Mouse (Mus musculus) lung, postnatal 36 days (tissue): Measurements from ENCODE around the gene Slc22a13.
"Not testable (repeated sequence)": the region's sequence is repeated elsewhere in the genome, so short reads cannot be mapped to it uniquely, and the experiment has no call there.

Source experiments
- DNase-seq: peaks from one replicate; pipeline ENCODE4 v3.0.0; 2022; ENCODE audit warnings: mixed read lengths

Slc22a13 gene

DNA sequence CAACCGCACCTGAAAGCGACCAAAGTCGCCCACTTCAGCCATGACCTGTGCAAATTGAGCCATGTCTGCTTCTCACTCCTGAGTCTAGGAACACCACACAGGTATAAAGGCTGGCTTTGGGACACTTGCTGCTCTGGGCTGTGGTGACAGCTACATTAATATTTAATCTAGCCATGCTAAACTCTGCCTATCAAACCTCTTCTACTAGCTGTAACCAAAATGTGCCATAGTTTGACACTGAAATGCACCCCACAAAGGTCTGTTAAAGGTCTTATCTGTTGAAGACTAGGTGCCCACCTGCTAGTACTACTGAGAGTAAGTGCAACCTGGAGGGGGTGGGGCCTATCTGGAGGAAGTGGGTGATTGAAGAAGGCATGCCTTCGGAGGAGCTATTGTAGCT is at the start of gene Slc22a13:
Gene Slc22a13, minus strand, starts transcription at position 101 of the 400 bp plus-strand sequence.
- no peak for DNase-seq

DNA sequence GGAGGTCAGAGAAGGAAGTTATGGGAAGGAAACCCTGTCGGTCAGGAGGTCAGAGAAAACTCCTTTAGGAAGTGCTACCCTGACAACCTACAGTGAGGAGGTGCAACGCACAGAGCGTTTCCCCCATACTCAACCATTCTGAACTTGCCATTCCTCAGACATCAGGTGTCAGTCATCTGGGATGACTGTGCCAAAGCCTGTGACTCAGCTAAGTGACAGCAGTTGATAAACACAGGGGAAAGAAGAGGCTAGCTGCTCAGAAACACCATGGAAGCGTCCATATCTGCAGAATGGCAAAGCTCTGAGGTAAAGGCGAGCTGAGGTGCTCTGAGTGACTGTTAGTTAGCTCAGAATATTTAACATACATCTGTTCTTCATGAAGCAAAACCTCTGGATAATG is 49.2 kb upstream of the Slc22a13 start:
- no peak for DNase-seq

- no peak for DNase-seq
Measured at GRCm38 (mm10) chr9:119256161-119256560, 47.3 kb upstream of the Slc22a13 start.

- DNase-seq = no peak
Measured at GRCm38 (mm10) chr9:119255096-119255495, 46.2 kb upstream of the Slc22a13 start.

DNA sequence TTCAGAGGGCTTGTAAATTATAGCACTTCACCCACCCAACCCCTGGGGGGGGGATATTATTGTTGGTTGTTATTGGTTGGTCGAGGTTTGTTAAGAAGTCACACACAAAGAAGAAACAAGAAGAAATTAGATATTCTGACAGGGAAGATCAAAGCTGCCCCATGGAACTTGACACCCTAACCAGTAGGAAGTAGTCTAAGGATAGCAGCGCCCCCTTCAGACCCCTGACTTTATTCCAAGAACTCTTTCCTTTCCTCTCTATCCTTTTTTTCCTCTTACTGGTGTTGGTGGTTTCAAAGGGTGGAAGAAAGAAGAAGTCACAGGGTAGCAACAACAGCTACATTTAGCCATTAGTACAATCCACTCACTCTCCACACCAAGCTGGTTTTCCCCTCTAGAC is 45.3 kb upstream of the Slc22a13 start:
- no peak for DNase-seq

DNA sequence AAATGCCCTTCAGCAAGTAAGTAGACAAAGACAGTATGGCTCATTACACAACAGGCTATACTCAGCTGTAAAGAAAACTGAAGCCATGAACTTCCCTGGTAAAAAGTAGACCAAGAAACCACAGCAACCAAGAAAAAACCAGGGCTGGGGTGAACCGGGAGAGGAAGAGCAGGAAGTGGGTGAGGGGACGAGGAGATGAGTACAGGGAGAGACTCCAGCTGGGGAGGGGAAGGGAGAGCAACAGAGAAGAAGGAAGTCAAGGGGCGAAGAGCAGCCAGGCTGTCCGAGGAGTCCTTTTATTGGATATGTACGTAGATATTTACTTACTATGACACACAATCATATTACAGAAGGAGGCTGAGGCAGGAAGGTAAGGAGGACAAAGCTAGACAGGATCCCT is 39.1 kb upstream of the Slc22a13 start:
- DNase-seq = peak; percentile 46

DNA sequence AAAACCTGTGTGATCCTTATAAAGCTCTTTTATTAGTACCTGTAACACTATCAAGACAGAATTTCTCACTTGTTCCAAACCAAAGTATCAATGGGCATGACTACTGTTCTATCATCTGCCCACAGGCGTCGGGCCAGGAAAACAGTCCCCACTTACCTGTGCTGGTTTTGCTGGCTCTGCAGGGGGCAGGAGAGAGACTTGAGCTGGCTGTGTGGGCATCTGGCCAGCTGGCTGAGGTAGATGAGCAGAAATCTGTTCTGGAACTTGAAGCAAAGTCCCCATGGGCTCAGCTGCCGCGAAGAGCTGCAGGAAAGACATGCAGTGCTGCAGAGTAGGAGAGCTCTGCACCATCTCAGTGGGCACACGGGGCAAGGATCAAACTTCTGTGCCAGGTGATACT is 37.9 kb upstream of the Slc22a13 start:
- DNase-seq = peak; percentile 22

GRCm38 (mm10) chr9:119243981-119244380 is 35.1 kb upstream of the Slc22a13 start:
- DNase-seq = no peak

- no peak for DNase-seq
Measured at GRCm38 (mm10) chr9:119241169-119241865, 32.4 kb upstream of the Slc22a13 start.

- DNase-seq = no peak
Measured at GRCm38 (mm10) chr9:119240286-119240997, 31.5 kb upstream of the Slc22a13 start.

GRCm38 (mm10) chr9:119239274-119239673 is 30.4 kb upstream of the Slc22a13 start:
- no peak for DNase-seq

DNA sequence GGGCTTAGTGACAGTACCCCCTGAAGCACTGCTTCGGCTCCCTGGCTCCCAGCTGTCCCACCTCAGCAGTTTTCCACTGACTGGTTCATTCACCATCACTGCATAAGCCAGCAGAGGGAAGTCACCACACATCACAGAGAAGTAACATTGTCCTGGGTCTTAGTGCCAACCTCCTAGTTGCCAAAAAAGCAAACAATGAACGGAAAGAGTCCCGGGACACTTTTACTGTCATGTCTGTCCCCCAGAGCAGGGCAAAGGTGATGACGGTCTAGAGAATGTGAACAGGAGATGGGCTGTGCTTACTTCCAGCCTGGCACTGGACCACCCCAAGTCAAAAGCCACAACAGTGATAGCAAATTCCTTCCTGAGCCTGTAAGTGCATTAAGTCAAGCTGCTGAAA is 29.9 kb upstream of the Slc22a13 start:
- DNase-seq = no peak

- DNase-seq = no peak
Measured at GRCm38 (mm10) chr9:119231552-119231951, 22.7 kb upstream of the Slc22a13 start.

DNA sequence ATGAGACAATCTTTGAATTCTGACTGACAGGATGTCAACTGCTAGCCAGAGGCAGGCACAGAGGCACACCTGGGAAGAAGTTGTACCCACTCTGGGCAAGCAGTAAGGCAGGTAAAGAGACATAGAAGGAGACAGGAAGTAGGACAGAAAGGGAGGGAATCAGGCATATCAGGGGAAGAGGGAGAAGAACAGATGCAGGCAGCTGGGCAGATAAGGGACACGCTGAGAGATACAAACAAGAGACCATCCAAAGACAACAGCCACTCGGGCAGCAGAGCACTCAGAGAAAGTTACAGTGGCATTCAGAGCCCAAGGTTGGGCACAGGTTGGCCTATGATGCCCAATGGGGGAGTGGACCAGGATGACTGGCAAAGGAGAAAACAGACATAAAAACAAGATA is 21.9 kb upstream of the Slc22a13 start:
- no peak for DNase-seq

DNA sequence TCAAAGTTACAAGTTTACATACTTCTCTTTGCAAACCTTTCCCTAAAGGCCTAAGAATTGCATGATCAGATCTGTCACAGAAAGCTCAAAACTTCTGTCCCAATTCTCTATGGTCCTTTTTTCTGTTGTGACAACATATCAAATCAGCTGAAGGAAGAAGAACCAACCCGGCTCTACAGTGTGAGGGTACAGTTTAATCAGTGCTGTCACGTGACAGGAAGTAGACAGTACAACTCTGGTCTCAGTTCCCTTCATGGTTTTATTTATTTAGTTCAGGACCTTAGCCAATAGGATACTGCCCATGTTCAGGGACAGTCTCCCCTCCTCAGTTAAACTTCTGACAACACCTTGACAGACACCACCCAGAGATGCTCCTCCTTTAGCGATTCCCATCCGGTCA is 11.4 kb upstream of the Slc22a13 start:
- no peak for DNase-seq

DNA sequence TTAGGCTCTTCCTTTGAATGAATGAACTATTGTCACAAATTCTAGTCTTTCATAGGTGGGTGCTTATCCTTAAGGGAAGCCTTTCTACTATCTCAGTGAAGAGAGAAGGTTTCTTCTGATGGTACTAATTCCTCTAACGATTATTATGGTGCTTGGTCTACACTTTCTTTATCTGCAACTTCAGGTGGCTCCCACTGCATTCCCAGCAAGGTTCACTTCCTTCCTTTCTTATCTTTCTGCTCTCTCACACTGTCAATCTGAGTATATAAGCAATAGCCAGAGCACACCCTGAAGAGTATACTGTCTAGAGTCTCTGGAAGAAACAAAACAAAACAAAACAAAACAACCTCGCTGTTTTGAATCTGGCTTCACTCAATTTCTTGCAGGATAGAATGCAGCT is 10.8 kb upstream of the Slc22a13 start:
- DNase-seq = no peak

DNA sequence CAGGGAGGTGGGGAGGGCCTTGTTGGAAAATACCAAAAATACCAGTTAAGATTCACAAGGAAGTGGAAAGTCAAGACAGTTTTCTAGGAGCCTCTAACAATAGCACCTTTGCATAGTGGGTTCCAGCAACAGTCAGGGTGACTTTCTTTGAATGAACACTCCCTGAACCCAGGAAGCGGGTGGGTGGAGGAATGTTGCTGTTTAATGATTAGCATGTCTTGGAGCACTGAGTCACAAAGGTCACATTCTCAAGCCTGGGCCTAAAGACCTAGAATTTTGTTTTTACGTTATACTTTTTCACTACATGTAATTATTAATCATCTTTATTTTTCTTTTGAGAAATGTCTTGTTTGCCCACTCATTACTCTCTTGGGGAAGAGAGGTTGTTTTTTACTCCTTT is 6.4 kb upstream of the Slc22a13 start:
- not testable (repeated sequence) for DNase-seq

DNA sequence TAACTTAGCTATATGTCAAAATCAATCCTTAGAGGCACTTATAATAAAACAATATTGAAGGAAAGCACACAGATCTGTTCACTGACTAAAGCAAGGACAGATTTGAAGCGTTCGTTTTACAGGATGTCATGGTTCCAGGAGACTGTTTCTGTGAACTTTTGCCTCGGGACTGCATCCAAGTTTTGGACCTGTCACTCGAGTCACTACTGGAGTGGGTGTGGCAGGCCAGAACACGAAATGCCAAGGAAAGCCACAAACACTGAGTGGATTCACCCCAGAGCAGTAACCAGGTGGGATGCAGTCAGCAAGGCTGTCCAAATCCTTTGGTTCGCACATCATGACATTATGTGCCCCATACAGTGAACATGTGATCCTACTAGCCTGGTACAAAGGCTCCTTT is 5.7 kb upstream of the Slc22a13 start:
- DNase-seq = no peak

DNA sequence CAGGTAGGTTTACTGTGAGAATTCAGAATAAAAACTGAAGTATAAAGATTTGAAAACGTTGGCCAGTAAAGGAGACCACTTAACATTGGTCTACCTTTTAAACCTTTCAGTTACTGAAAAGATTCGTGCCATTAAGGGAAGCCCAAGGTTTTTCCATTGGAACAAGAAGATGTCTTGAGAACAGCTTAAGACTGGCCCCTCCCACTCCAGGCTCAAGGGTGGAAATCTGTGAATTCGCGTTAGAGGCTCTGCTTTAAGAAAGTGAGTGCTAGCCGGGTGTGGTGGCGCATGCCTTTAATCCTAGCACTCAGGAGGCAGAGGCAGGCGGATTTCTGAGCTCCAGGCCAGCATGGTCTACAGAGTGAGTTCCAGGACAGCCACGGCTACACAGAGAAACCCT is 4.1 kb upstream of the Slc22a13 start:
- no peak for DNase-seq

DNA sequence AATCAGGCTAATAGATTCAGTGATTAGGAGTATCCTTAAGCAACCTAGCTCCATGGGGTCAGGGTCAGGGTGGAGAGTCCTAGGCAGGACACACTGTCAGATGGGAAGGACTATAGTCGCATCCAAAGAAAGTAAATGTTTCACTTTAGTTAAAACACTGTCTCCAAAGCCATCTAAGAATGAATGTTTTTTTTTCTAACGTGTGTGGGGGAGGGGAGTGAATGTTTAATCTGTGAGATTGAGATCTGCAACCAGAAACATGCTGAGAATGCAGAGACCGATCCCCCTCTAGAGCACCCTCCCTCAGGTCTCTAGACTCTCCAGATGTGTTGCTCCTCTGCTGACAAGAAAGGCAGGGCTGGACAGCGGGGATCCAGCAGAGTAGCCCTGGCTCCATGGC is 1.8 kb downstream of the Slc22a13 start:
- DNase-seq = no peak

- no peak for DNase-seq
Measured at GRCm38 (mm10) chr9:119206666-119207065, 2.2 kb downstream of the Slc22a13 start.

GRCm38 (mm10) chr9:119205756-119206155 is 3.1 kb downstream of the Slc22a13 start:
- DNase-seq = no peak

GRCm38 (mm10) chr9:119203617-119204016 is 5.3 kb downstream of the Slc22a13 start:
- no peak for DNase-seq

GRCm38 (mm10) chr9:119201653-119202052 is 7.2 kb downstream of the Slc22a13 start:
- no peak for DNase-seq
